Mouse (Mus musculus): ENCODE data around the gene Nr5a2.
A peak's percentile ranks its signal among the peaks of the same experiment; 100 is the strongest.

Gene Nr5a2

GRCm38 (mm10) chr1:136910144-136910543 lies 50.1 kb downstream of the Nr5a2 start:
- DNase-seq (ENCODE audit: low read depth, low spot score): no peak

DNA sequence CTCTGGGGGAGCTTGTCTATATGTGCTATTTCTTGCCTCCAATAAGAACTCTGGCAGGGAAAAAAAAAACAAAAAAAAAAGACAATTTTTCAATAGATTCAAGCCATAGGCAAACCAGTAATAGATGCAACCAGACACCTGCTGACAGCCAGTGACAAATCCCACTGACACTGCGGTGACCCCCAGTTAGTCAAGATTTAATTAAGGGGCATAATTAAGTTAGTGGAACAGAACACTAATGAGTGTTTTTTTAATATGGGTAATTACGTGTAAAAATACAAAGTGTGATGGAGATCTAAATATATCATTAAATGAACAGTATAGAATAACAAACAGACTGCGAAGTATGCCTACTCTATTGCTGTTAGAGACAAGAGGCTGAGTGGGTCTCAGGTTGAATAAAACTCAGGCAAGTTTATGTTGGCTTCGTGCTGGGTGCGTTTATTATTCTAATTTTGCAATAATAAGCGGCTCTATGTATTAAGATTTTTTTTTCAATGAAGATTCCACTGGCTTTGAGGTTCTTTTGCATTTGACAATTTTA lies 50.7 kb downstream of the Nr5a2 start:
- DNase-seq (ENCODE audit: low read depth, low spot score): no peak

DNA sequence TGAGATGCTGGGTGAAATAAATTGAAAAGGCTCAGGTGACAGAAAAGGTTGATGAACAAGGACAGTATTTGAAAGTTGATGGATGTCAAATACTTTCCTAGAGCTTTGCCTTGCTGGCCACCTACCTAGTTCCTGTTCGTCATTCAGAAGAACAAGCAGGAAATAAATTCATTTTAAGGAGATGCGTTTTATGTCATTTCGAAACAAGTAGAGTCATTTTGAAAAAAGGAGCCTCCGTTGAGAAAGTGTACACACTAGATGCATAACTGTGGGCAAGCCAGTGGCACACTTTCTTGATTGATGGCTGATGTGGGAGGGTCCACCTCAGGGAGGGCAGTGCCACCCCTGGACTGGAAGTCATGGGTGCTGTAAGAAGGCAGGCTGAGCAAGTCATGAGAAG lies 62.1 kb downstream of the Nr5a2 start:
- no peak for DNase-seq (ENCODE audit: low read depth, low spot score)

DNA sequence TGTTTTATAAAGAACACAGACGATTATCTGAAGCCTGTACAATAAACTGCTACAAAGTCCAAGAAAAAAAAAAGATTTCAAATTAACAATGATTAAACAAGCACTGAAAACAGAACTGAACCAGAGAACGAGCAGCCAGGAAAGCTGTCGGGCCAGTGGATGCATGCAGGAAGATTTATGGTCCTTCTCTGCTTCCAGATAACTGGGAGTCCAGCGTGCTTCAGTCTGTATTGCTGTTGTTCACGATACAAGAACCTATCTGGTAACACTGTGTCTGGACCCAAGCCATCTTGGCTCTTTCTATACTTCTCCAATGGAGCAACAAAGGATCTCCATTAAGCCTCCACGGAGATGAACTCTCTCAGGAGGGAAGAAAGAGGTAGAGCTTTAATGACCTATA lies 63.9 kb downstream of the Nr5a2 start:
- DNase-seq (ENCODE audit: low read depth, low spot score): no peak

GRCm38 (mm10) chr1:136895877-136896276 lies 64.4 kb downstream of the Nr5a2 start:
- DNase-seq (ENCODE audit: low read depth, low spot score): no peak

DNA sequence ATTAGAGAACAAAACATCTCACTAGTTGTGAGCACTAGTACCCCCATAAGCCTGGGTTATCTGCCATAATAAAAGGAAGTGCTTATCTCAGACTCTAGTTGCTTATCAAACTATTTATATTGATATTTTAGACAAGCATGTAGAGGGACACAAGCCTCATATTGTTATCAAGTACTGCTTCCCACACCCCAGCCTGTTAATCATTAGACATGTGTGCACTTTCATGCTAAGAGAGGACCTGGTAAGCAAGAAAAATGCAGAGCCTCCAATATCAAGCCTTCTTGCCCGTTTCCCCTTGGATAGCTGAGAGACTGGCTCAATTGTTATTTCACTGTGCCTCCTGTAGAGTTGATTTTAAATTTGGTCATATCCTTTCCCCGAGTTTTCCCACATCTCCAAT lies 65.5 kb downstream of the Nr5a2 start:
- no peak for DNase-seq (ENCODE audit: low read depth, low spot score)

DNA sequence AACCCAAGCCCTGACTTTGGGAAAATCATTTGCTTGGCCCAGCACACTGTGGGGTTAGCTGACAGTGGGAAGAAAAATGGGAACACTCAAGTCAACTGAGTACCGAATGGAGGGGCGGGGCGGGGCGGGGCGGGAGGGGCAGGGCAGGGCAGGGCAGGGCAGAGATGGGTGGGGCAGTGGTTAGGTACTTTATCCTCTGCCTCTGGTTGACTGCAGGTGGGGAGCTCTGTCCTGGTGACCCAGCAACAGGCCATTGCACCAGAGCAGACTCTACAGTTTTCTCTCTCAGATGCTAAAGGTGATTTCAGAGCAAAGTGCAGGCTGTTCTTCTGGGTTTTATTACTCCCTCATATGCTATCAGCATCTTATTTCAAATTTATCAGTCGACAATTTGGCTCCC lies 67.1 kb downstream of the Nr5a2 start:
- no peak for DNase-seq (ENCODE audit: low read depth, low spot score)

DNA sequence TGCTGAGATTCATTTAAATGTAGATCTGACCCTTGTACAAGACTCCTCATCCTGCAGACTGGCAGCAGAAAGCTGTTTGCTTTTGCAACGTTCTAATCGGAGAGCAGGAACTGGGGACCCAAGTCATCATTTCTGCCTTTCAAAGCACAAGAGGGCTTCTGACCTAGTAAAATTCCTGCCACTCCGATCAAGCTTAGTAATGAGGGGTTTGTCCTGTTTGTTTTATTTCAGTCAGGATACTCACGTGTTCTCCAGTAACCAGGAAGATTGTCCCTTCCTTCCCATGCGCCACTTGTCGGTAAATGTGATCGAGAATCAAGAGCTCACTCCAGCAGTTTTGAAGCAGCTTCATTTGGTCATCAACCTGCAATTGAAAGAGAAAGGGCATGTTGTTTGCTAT lies 69.8 kb downstream of the Nr5a2 start:
- no peak for DNase-seq (ENCODE audit: low read depth, low spot score)

GRCm38 (mm10) chr1:136888704-136889103 lies 71.5 kb downstream of the Nr5a2 start:
- no peak for DNase-seq (ENCODE audit: low read depth, low spot score)

- no peak for DNase-seq (ENCODE audit: low read depth, low spot score)
Observed at GRCm38 (mm10) chr1:136886678-136887077, 73.6 kb downstream of the Nr5a2 start.

DNA sequence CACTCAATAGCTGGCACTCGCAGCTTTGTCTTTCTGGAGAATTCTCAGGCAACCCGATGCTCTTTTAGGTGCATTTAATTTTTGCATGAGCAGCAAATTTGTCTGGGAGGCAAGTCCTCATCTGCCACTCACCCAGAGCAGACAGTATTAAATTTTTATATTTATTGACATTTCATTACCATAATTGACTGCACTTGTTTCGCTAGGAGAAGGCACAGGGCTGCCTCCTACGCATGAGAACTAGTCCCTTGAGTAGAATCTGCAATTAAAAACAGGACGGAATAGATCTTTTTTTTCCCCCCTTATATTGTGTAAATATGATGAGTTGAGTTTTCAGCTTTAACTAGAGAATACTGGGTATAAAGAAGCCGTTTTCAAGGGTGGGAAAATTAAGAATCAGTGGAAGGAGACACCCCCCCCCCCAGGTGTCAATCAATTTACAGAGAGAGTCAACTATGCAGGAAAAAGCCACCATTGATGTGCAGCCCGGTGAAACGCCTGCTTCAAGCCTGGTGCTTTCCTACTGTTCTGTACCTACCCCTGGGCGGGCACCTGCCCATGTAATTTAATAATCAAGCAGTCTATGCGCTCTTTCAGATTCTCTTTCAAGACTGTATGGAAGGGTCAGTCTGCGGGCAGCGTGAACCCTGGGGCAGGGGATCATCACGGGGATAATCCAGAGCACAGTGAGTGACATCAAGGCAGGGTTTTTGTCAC lies 76.6 kb downstream of the Nr5a2 start:
- DNase-seq (ENCODE audit: low read depth, low spot score): peak; percentile 3

GRCm38 (mm10) chr1:136880260-136880659 lies 80.0 kb downstream of the Nr5a2 start:
- no peak for DNase-seq (ENCODE audit: low read depth, low spot score)

DNA sequence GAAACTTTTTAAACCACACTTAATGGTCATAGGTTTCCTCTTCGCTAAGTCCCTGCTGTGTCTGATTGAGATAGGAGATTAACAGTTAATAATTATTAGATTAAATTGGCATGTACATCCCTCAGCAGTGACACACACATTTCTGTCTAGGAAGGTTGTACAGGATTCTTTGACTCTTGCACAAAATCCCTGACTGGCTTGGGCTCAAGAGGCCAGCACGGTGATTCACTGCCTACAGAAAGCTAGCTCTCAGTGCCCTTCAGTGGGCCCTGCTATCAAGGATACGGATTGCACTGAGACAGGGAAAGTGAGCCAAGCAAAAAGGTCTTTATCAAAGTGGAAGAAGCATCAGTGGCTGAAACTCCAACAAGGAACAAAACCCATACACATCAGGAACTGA lies 85.2 kb downstream of the Nr5a2 start:
- no peak for DNase-seq (ENCODE audit: low read depth, low spot score)

- DNase-seq (ENCODE audit: low read depth, low spot score): no peak
Observed at GRCm38 (mm10) chr1:136868955-136869354, 91.3 kb downstream of the Nr5a2 start.

GRCm38 (mm10) chr1:136868285-136868684 lies 92.0 kb downstream of the Nr5a2 start:
- DNase-seq (ENCODE audit: low read depth, low spot score): no peak

GRCm38 (mm10) chr1:136866481-136867092 lies 93.7 kb downstream of the Nr5a2 start:
- peak; percentile 3 for DNase-seq (ENCODE audit: low read depth, low spot score)

GRCm38 (mm10) chr1:136863209-136863608 lies 97.0 kb downstream of the Nr5a2 start:
- no peak for DNase-seq (ENCODE audit: low read depth, low spot score)

- DNase-seq (ENCODE audit: low read depth, low spot score): no peak
Observed at GRCm38 (mm10) chr1:136859454-136859853, 100.8 kb downstream of the Nr5a2 start.

DNA sequence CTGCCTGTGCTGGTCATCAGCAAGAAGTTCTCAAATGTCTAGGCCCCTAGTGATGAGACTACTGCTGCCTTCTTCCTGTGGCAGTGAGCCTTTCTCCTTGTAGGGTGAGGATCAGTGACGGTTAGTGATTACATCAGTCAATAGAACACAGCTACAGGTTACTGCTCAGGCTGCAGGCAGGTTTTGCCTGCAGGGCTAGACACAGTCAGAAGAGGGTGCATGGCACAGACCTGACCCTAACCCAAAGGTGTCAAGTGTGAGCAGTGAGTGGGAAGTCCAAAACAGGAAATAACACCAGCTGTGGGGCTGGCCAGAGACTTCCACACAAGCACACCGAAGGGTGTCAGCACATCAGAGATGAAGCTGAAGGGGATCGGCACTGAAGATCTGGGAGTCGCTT lies 101.5 kb downstream of the Nr5a2 start:
- no peak for DNase-seq (ENCODE audit: low read depth, low spot score)

DNA sequence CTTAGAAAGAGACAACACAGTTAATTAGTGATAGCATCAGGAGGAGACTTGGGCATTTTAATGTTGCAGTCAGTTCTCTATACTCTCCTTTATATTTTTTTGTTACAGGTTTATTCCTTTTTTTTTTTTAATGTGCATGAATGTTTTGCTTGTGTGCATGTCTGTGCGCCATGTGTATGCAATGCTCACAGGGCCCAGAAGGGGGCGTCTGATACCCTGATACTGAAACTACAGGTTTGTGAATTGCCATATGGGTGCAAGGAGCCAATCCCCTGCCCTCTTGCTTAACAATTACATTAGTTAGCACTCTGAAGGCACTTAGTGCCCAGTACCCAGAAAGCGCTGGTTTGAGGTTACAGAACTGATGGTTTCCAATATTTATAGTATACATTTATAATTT lies 104.1 kb downstream of the Nr5a2 start:
- DNase-seq (ENCODE audit: low read depth, low spot score): no peak

DNA sequence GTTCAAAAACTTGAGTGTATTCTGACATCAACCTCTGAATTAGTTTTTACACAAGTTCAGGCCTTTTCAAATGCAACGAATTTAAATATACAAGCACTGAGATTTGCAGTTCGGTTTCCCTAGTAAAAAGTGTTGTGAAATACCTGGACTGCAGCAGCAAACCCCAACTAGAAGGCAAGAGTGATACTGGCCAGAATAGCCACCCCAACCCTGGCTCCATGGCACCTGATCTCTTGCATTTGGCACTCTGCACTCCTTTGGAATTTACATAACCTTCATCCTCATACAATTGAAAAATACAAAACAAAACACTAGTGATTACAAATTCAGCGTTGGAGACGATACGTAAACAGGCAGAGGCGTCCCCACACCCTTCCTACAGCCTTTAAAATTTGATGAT lies 111.5 kb downstream of the Nr5a2 start:
- no peak for DNase-seq (ENCODE audit: low read depth, low spot score)

DNA sequence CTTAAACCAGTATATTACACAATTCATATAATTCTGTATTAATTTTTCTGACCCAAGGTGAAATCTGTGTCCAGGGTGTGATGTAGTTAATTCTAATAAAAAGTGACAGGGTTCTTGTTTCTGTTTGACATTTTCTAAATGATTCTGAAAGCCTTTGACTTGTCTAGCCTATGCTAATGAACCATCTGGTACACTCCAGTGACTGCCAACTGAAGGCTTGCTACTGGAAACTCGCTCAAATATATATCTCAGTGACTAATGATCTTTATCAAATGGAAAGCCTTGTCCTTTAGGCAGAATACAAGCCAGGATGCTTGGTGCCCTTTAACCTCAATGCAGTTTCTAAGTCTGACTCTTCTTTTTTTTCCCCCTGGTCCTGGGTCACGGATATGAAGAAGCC lies 114.2 kb downstream of the Nr5a2 start:
- DNase-seq (ENCODE audit: low read depth, low spot score): peak; percentile 8

- DNase-seq (ENCODE audit: low read depth, low spot score): no peak
Observed at GRCm38 (mm10) chr1:136845341-136845740, 114.9 kb downstream of the Nr5a2 start.

Measured in brain, adult 2 months (tissue).